Mouse (Mus musculus): Measurements from ENCODE around the gene Tmem94. TPM values are rescaled to one million over a fixed set of nuclear protein-coding genes. Genes with fewer than 3 reads are reported as not detected.

Gene Tmem94
- polyA plus RNA-seq, 1 experiment from 2014 or later, result 16.9 TPM

DNA sequence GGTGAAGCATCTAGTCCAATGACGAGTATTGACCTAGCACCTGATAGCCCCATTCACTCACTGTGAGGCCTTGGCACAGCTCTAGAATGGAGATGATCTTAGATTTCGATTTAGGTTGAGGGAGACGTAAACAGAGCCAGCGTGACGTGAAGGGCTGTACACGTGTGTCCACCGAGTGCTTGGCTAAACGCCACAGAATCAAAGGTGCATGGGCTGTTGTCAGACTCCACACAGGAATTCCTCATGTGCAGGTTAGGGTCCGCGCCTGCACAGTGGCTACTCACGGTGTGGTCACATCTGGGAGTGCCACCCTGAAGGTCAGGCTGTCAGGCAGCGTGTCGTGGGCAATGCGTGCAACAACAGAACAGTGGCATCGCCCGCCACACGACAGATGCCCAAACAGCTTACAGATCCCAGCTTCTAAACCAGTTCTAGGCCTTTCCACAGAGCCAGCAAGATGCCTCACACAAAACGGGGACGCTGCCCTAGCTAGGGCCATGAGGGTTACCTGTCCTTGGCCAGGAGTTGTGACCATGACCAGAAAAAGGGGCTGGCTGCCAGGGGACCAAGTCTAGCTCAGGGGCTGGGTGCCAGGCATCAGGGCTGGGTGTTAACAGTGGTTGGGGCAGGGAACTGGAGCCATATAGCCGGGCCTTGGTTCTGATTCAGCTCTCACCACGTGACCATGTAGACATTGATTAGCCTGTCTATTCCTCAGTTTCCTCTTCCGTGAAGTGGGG lies 72.5 kb downstream of the Tmem94 start:
- Histone ChIP-seq H3K9ac (no peak overlapping the region), H3K27ac (no peak overlapping the region), H3K36me3 (peaks cover 13% of the 10 kb centered on the region; the same call in 1 of the 2 replicates), H3K9me3 (replicated peaks) (no peaks in the 10 kb centered on the region), H3K4me1 (peaks cover 72% of the 10 kb centered on the region), H3K4me3 (no peak overlapping the region), H3K27me3 (replicated peaks) (no peaks in the 10 kb centered on the region), H3K4me2 (no peak overlapping the region)
- WGBS (ENCODE audit: insufficient replicate concordance), result 89% methylated on average over 22 of the region's 22 CpGs
- ATAC-seq, result no peak

DNA sequence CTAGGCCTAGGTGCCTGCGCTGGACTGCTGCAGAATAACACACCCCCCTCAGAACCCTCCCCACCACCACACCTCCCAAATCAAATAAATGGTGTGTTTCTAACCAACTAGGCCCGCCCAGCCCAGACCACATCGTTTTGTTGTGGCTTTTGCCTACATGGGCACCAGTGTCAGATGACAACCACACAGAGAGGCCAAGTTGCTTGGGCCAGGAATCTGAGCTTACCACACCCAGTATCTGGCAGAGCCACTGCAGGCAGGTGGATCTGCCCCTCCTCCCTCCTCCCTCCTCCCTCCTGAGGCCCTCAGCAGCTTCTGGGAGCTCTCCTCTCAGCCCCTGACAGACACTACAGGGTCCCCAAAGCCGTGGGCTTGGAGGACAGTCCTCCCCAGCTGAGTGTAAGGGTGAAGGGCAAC lies 73.7 kb downstream of the Tmem94 start:
- H3K4me1 ChIP-seq, result peaks cover 72% of the 10 kb centered on the region
- no peak overlapping the region for H3K9ac ChIP-seq
- ATAC-seq, result peak; percentile 36; the same call in 1 of the 2 replicates
- H3K4me3 ChIP-seq, result no peak overlapping the region
- 0 out of 2 replicates have a peak overlapping the region, but pooled peaks have one; percentile 3 for H3K27ac ChIP-seq
- 0 out of 2 replicates have a peak overlapping the region, but pooled peaks have one; percentile 4 for H3K4me2 ChIP-seq
- 22% methylated on average over 4 of the region's 4 CpGs for WGBS (ENCODE audit: insufficient replicate concordance)
- H3K9me3 ChIP-seq (replicated peaks), result no peaks in the 10 kb centered on the region
- H3K27me3 ChIP-seq (replicated peaks), result no peaks in the 10 kb centered on the region
- H3K36me3 ChIP-seq, result peaks cover 15% of the 10 kb centered on the region; the same call in 1 of the 2 replicates

GRCm38 (mm10) chr11:115839732-115840131 lies 74.5 kb downstream of the Tmem94 start:
- Histone ChIP-seq H3K4me2 (no peak overlapping the region), H3K9me3 (replicated peaks) (no peaks in the 10 kb centered on the region), H3K4me3 (no peak overlapping the region), H3K4me1 (peaks cover 72% of the 10 kb centered on the region), H3K36me3 (peaks cover 23% of the 10 kb centered on the region), H3K27ac (no peak overlapping the region), H3K9ac (0 out of 2 replicates have a peak overlapping the region, but pooled peaks have one; percentile 10), H3K27me3 (replicated peaks) (no peaks in the 10 kb centered on the region)
- ATAC-seq, result no peak
- 66% methylated on average over 3 of the region's 3 CpGs for WGBS (ENCODE audit: insufficient replicate concordance)

DNA sequence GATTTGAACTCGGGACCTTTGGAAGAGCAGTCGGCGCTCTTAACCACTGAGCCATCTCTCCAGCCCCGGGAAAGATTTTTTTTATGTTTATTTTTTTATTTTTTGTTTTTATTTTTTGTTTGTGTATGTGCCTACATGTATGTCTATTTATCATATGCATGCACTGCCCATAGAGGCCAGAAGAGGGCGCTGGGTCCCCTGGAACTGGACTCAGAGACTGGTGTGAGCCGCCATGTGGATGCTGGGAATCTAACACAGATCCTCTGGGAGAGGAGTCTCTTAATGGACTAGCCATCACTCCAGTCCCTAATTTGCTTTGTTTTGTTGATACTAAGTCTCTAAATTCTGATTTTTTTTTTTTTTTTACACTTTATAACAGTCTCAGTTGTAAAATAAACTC lies 75.8 kb downstream of the Tmem94 start:
- no peak overlapping the region for H3K9ac ChIP-seq
- no peak overlapping the region for H3K4me2 ChIP-seq
- peaks cover 35% of the 10 kb centered on the region for H3K36me3 ChIP-seq
- WGBS (ENCODE audit: insufficient replicate concordance), result 77% methylated on average over 6 of the region's 6 CpGs
- H3K4me3 ChIP-seq, result no peak overlapping the region
- no peak for ATAC-seq
- no peaks in the 10 kb centered on the region for H3K27me3 ChIP-seq (replicated peaks)
- H3K9me3 ChIP-seq (replicated peaks), result peaks cover 7% of the 10 kb centered on the region
- peak overlapping the region; percentile 84 for H3K27ac ChIP-seq
- peaks cover 70% of the 10 kb centered on the region for H3K4me1 ChIP-seq

GRCm38 (mm10) chr11:115841961-115842550 lies 76.8 kb downstream of the Tmem94 start:
- ATAC-seq, result peak; percentile 96
- peak overlapping the region; percentile 39 for H3K9ac ChIP-seq

GRCm38 (mm10) chr11:115843141-115843890 lies 78.1 kb downstream of the Tmem94 start:
- Histone ChIP-seq H3K4me3 (no peak overlapping the region), H3K4me2 (0 out of 2 replicates have a peak overlapping the region, but pooled peaks have one; percentile 65), H3K9me3 (replicated peaks) (peaks cover 7% of the 10 kb centered on the region), H3K27ac (peak overlapping the region; percentile 84), H3K4me1 (peaks cover 58% of the 10 kb centered on the region), H3K9ac (peak overlapping the region; percentile 36), H3K27me3 (replicated peaks) (no peaks in the 10 kb centered on the region), H3K36me3 (peaks cover 46% of the 10 kb centered on the region)
- ATAC-seq, result no peak
- 75% methylated on average over 12 of the region's 14 CpGs for WGBS (ENCODE audit: insufficient replicate concordance)

More at GRCm38 (mm10) chr11:115841961-115842550, 76.8 kb downstream of the Tmem94 start:
- 17% methylated on average over 6 of the region's 6 CpGs for WGBS (ENCODE audit: insufficient replicate concordance)
- Histone ChIP-seq H3K9me3 (replicated peaks) (peaks cover 7% of the 10 kb centered on the region), H3K4me3 (peak overlapping the region; percentile 16; the same call in 1 of the 2 replicates), H3K27me3 (replicated peaks) (no peaks in the 10 kb centered on the region), H3K36me3 (peaks cover 37% of the 10 kb centered on the region), H3K27ac (peak overlapping the region; percentile 84), H3K4me1 (peaks cover 65% of the 10 kb centered on the region), H3K4me2 (peak overlapping the region; percentile 65)

- H3K4me1 ChIP-seq, result peaks cover 52% of the 10 kb centered on the region
- H3K9ac ChIP-seq, result no peak overlapping the region
- peaks cover 7% of the 10 kb centered on the region for H3K9me3 ChIP-seq (replicated peaks)
- H3K27me3 ChIP-seq (replicated peaks), result no peaks in the 10 kb centered on the region
- no peak overlapping the region for H3K4me3 ChIP-seq
- ATAC-seq, result no peak
- H3K27ac ChIP-seq, result peak overlapping the region; percentile 36; the same call in 1 of the 2 replicates
- WGBS (ENCODE audit: insufficient replicate concordance), result 89% methylated on average over 5 of the region's 5 CpGs
- peaks cover 52% of the 10 kb centered on the region for H3K36me3 ChIP-seq
- H3K4me2 ChIP-seq, result no peak overlapping the region
These were observed 78.6 kb downstream of the Tmem94 start for GRCm38 (mm10) chr11:115843891-115844239.

DNA sequence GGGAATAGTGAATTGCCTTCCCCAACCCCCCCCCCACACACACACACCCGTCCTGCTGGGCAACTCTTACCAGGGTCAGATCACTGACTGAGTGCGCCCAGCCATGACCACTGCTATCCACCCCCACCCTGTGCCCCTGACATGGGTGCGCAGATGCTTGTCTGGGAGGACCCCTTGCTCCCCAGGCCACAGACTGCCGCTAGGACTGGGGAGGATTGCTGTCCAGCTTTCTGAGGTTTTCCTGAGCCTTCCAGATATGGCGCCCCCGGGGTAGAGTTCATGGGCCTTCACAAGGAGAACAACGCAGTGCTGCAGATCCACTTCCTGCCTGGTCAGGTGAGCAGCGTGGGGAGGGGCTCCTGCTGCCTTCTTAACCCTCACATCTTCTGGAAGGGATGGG lies 79.0 kb downstream of the Tmem94 start:
- no peaks in the 10 kb centered on the region for H3K27me3 ChIP-seq (replicated peaks)
- ATAC-seq, result no peak
- no peak overlapping the region for H3K9ac ChIP-seq
- H3K4me1 ChIP-seq, result peaks cover 49% of the 10 kb centered on the region
- peaks cover 55% of the 10 kb centered on the region for H3K36me3 ChIP-seq
- WGBS (ENCODE audit: insufficient replicate concordance), result 62% methylated on average over 8 of the region's 8 CpGs
- no peak overlapping the region for H3K4me2 ChIP-seq
- H3K9me3 ChIP-seq (replicated peaks), result peaks cover 7% of the 10 kb centered on the region
- H3K4me3 ChIP-seq, result no peak overlapping the region
- peak overlapping the region; percentile 36; the same call in 1 of the 2 replicates for H3K27ac ChIP-seq

DNA sequence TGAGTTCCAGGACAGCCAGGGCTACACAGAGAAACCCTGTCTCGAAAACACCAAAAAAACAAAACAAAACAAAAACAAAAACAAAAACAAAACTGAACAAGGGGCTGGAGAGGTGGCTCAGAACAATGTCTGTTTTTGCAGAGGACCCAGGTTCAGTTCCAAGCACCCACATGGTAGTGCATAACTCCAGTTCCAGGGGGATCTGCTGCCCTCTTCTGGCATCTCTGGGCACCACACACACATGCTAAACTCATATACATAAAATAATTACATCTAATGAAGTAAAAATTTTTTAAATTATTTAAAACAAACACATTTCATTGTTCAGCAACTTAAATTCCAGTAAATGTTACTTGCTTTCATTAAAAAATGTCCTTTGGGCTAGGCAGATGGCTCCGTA lies 80.6 kb downstream of the Tmem94 start:
- no peak for ATAC-seq
- 92% methylated on average over 2 of the region's 2 CpGs for WGBS (ENCODE audit: insufficient replicate concordance)

More for the DNA sequence above, 80.6 kb downstream of the Tmem94 start:
- Histone ChIP-seq H3K27ac (no peak overlapping the region), H3K9me3 (replicated peaks) (peaks cover 7% of the 10 kb centered on the region), H3K4me1 (peaks cover 38% of the 10 kb centered on the region), H3K27me3 (replicated peaks) (no peaks in the 10 kb centered on the region), H3K4me3 (no peak overlapping the region), H3K9ac (no peak overlapping the region), H3K4me2 (no peak overlapping the region), H3K36me3 (peaks cover 71% of the 10 kb centered on the region)
